Mouse (Mus musculus) spleen, embryonic (tissue): Measurements from ENCODE around the gene Mrpl37.
"Not testable (repeated sequence)": the region's sequence is repeated elsewhere in the genome, so short reads cannot be mapped to it uniquely, and the experiment has no call there.

Experiments used
- CTCF ChIA-PET: fragments of 350-600 bp; sonication (Branson Sonifier 250); formaldehyde crosslinking; loops from one replicate; lab custom pipeline; 2022; lab: Charles Lee

Mrpl37 gene

GRCm38 (mm10) chr4:107066252-107067124, at the start of gene Mrpl37, which contains the start of gene Cyb5rl:
TSS of gene Mrpl37 (minus strand) at chr4:107066868.
TSS of gene Cyb5rl (plus strand) at chr4:107066988.
- CTCF ChIA-PET: no interaction called here

DNA sequence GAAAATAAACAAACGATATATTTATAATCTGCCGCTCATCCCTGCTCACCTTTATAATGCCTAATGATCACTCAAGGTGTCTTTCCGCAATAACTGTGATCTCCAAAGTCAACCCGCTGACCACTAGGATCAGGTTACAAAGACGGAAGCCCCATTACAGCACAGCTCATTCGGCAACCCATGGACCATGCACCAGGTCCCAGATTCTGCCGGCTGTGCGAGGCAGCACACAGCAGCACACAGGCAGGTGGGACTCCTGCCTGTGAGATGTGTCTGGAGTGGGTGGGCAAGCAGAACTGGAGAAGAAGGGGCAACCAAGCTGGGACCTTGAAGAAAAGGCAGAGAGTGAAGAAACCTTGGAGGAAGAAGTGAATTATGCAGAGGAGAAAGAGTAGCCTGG, 47.6 kb upstream of the Mrpl37 start:
- CTCF ChIA-PET: no interaction called here

- CTCF ChIA-PET: not testable (repeated sequence)
These were observed 42.5 kb upstream of the Mrpl37 start for GRCm38 (mm10) chr4:107109181-107109580.

DNA sequence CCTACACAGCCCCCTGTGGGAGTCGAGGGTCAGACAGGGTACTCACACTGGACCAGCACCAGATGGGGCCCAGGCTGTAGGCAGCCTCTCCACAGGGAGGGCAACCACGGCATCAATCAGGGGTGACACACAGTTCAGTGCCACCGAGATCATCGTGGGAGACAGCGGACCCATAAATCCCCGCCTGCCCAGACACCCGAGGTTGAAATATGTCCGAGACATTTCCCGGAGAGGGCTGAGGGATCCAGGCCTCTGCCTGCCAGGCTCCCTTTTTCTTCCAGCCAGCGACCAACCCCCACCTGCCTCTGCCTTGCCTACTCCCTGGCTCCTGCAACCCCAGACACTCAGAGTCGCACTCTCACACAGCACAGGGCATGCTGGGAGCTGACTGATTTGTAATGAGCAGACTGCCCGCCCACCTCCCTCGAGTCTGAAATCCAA, 41.6 kb upstream of the Mrpl37 start:
- CTCF ChIA-PET: no interaction called here

DNA sequence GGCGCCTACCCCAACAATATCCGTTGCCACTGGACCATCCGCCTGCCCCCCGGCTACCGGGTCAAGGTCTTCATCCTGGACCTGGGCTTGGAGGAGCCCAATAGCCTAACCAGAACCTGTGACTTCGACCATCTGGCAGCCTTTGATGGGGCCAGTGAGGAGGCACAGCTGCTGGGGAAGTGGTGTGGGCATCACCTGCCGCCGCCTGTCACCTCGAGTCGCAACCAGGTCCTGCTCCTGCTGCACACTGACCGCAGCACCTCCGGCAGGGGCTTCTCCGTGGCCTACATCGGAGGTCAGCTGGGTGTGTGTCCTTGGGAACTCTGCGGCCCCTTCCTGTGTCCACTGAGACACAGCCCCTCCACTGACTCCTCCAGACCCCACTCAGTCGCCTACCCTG, 40.1 kb upstream of the Mrpl37 start:
- CTCF ChIA-PET: no interaction called here

GRCm38 (mm10) chr4:107102220-107102619, 35.6 kb upstream of the Mrpl37 start:
- CTCF ChIA-PET: no interaction called here

DNA sequence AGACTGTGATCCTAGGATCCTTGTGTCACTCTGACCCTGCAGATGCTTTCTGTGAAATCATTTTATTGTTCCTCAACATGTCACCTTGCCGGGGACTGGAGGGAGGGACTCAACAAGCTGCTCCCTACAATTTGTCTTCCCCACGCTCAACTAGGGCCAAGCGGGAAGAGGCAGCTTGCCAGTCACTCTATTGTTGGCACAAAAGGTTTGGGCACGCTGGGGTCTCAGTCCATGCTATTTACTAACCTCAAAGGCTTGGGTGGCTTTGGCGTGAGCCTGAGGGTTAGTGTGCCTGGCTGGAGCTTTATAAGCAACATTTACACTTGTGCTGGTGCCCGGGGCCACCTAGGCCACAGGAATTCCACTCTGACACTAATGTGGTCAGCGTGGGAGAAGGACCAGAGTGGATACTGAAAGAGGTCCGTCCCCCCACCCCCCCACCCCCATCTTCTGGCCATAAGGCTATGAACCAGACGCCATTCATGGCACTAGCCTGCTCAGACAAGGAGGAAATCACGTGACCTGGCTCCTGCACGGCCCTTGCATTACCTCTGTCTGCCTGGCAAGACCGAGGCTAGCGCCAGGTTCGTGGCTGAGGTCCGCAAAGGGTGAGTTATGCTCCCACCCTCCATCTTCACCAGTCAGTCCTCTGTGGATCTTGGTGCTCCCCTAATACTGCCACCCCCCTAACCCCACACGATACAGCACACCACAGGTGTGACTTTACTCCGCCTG, 32.3 kb upstream of the Mrpl37 start:
- CTCF ChIA-PET: no interaction called here

GRCm38 (mm10) chr4:107098375-107098774, 31.7 kb upstream of the Mrpl37 start:
- CTCF ChIA-PET: no interaction called here

GRCm38 (mm10) chr4:107097871-107098270, 31.2 kb upstream of the Mrpl37 start:
- CTCF ChIA-PET: no interaction called here

GRCm38 (mm10) chr4:107096841-107097373, 30.2 kb upstream of the Mrpl37 start, which contains the start of gene Cdcp2:
TSS of gene Cdcp2 (plus strand) at chr4:107096891.
- CTCF ChIA-PET: no interaction called here

DNA sequence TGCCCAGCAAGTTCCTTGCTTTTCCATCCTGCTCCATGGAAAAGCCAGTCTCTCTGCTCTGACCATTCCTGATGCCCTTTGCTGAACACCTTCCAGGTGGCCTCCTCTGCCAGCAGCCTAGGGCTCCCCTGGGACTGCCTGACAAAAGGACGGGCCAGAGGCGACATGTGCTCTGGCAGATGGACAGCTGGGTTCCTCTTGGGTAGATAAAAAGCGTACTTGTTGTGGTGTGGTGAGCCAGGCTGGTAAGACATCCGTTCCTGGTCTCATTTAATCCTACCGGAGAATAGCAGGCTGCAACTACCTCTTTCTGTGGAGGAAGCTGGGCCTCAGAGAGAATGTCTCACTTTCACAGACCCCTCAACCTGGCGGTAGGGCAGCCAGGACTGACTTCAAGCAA, 29.4 kb upstream of the Mrpl37 start:
- CTCF ChIA-PET: no interaction called here

DNA sequence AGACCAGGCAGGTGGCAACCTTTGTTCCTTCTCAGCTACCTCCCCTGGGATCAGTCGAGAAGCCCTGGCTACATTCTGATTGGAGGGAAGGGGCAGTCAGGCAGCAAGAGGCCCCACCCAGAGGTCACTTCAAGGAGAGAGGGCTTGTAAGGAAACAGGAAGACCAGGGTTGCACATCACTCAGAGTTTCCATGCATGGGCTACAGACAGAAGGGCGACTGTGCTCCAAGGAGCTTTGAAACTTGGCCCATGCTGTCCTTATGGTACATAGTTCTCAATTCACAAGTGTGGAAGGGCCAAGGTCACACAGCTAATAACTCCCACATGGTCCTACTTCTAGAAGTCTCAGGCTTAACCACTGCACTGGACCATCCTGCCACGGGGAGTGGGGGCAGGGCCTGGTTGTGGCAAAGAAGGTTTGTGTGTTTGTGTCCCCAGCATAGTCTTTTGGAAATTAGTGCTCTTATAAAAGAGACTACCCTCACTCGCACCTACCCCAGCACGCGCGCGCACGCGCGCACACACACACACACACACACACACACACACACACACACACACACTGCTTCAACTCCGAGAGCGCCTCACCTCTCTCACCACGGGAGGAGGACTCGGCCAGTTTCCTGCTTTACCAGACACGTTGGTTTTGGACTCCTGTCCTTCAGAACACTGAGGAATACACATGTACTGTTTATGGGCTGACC, 28.0 kb upstream of the Mrpl37 start:
- CTCF ChIA-PET: interaction anchor here (0.6 kb wide), 1 partner anchor 478 kb away, joined by 4 read pairs; no protein-coding TSS in a partner anchor

GRCm38 (mm10) chr4:107091696-107092095, 25.0 kb upstream of the Mrpl37 start:
- CTCF ChIA-PET: no interaction called here

DNA sequence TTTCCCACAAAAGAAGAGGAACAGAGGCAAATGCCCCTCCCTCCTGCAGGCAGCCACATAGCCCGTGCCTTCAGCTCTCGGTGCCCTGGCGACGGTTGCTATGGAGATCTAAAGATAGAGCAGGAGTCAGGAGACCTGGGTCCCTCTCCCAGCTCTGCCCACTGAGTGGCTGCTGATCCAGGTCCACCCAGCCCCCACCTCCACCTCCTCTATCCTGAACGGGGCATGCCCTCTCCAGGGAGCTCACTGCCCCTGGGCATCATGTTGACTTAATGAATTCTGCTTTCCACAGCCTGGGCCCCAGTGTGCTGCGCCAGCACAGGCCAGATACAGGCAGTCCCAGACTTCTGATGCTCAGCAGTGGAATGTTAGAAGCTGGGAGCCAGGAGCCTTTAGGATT, 18.2 kb upstream of the Mrpl37 start:
- CTCF ChIA-PET: no interaction called here

GRCm38 (mm10) chr4:107084343-107084742, 17.7 kb upstream of the Mrpl37 start:
- CTCF ChIA-PET: no interaction called here

DNA sequence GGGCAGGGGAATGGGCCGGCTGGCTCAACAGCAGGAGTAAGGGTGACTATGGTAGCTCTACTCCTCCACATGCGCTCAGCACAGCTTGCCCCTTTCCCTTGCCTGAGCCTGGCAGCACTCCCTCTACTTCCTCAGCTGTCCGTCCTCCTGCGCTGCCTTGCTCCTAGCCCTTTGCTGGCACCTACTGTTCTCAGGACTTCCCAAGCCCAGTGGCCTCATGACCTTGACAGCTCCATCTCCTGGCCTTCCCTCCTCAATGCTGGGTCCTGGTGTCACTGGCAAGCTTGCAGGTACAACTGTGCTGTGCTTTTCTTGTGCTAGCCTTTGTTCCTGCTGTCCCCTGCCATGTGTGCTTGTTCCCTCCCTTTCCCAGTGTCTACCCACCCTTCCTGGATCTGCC, 16.5 kb upstream of the Mrpl37 start:
- CTCF ChIA-PET: no interaction called here

DNA sequence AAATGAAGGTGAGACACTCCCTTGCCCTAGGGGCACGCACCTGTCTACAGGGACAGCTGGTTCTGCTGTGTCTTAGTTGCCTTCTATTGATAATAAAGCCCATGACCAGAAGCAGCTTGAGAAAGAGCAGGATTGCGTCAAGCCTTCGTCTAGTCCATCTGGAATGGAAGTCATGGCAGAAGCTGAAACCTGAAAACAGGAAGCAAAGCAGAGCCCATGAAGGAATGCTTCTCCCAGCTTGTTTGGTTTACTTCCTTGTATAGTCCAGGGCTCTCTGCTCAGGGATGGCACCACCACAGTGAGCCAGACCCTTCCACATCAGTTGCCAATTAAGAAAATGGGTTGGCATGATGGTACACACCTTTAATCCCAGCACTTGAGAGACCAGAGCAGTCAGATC, 15.5 kb upstream of the Mrpl37 start:
- CTCF ChIA-PET: no interaction called here

DNA sequence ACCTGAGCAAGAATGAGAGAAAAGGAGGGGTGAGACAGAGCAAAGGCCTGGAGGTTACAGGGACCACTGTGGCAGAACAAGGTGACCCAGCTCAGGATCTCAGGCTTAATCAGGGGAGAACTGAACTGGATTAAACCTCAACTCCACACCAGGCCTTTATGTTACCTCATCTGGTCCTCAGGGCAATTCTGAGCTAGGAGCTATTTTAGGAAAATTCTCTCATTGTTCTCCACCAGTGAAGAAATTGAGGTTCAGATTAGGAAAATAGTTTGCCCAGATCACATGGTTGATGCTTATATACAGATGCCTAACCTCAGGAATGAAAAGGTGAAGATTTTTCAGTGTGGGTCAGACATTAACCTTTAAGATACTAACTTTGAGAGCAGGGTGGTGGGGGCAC, 13.0 kb upstream of the Mrpl37 start:
- CTCF ChIA-PET: no interaction called here

DNA sequence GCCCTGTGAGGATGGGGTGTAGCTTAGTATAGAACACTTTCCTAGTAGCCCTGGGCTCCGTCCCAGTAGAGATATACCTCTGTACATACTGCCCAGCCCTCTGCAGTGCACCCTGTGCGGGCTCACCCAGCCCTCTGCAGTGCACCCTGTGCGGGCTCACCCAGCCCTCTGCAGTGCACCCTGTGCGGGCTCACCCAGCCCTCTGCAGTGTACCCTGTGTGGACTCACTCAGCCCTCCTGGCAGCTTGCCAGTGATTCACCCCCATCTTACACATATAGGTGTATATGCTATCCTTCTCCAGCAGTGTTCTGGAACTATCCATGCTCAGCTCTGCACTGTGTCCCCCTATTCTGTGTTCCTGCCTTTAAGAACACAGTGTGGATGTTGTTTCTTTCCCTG, 12.2 kb upstream of the Mrpl37 start:
- CTCF ChIA-PET: interaction anchor here (0.6 kb wide), 1 partner anchor 354 kb away, joined by 3 read pairs; no protein-coding TSS in a partner anchor

DNA sequence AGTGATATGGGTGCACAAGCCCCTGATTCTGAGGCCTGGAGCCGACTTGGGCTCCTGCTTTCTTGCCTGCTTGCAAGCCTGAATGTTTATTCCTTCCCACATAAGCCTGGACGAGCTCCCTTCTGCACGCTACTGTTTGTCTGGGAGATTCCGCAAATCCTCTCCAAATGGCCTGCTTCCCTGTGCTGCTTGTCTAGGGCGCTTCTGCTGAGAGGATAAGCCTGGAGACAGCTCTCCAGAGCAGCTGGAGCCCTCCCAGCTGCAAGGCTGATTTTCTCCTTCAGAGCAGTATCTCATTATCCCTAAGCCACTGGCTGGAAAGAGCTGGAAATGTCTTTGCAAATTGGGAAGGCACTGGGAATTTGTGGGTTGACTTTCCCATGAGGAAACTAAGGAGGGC, 8.8 kb upstream of the Mrpl37 start:
- CTCF ChIA-PET: no interaction called here

DNA sequence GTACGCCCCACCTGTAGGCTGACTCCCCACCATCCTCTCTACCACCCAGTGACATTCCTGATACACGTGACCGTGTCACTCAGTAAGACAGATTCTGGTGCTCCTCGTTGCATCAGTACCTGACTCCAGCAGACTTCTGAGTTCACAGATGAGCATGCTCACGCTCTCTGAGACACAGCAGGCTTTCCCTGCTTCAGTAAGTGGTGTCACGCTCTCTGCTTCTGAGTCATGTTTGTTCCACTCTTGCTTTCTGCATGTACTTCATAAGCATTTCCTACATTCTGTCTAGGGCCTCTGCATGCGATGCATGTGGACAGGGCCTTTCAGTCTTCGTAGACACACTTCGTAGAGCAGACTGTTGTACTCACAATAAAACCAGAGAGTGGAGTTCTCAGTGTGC, 5.7 kb upstream of the Mrpl37 start:
- CTCF ChIA-PET: no interaction called here
